Mouse (Mus musculus): ENCODE results near the gene Tex26.

DNA sequence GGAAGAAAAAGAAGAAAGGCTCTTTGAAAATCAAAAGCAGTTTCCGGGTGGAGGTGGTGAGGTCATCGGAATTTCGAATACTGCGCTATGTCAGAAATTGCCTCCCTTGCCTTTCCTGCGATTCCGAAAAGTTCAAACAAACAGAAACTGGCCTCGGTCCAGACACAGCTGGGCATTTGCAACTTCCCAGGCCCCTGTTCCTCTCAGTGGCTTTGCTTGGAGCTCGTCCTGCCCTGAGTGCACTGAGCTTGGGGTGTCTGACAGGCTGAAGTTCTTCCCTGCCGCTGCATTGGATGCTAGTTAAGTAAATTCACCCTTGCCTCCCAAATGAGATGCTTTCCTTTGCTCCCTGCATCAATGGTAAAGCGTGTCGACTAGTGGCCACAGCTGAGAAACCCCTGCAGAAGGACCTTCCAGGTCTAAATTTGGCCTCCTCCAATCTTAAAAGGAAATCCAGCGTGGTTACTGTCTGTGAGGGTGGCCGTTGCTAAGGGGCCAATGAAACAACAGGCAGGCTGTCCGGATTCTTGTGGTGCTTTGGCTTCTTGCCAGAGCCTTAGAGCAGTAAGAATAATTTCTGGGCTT lies 74.7 kb downstream of the Tex26 start:
- TF ChIP-seq CTCF (IDR thresholded peaks at IDR 0.05) (peak; percentile 42), EP300 (IDR thresholded peaks at IDR 0.05) (no peak)

Data from lung, postnatal 0 days (tissue).